Mouse (Mus musculus) hindbrain, postnatal 0 days (tissue): ENCODE measurements around the gene Cpt1b. TPM values are rescaled to one million over a fixed set of nuclear protein-coding genes. Genes with fewer than 3 reads are reported as not detected.

ENCODE experiments used
- ATAC-seq: fragments of 200-750 bp; cut with Nextera tagmentation; 2 replicates; pipeline ENCODE4 v1.8.0; 2017; ENCODE audit warnings: mild to moderate bottlenecking, moderate TSS enrichment, moderate library complexity
- DNase-seq: peaks from one replicate; pipeline ENCODE4 v3.0.0-alpha.2; 2015; ENCODE audit warnings: low spot score
- H3K27ac ChIP-seq: fragments of 300-500 bp; sonication (generic); 2 replicates; pipeline ENCODE4 v1.5.1; 2014; ENCODE audit warnings: mild to moderate bottlenecking
- H3K27me3 ChIP-seq: fragments of 300-500 bp; sonication (generic); 2 replicates; pipeline ENCODE4 v1.6.1; 2014; ENCODE audit warnings: low read length, mixed read lengths; ENCODE audit not compliant: insufficient read depth
- H3K36me3 ChIP-seq: fragments of 300-500 bp; sonication (generic); 2 replicates; pipeline ENCODE4 v1.6.1; 2014; ENCODE audit warnings: low read length, mixed read lengths; ENCODE audit not compliant: insufficient read depth
- H3K4me1 ChIP-seq: fragments of 300-500 bp; sonication (generic); 2 replicates; pipeline ENCODE4 v1.6.1; 2014; ENCODE audit warnings: antibody characterized with exemption, low read length, mixed read lengths; ENCODE audit not compliant: insufficient read depth
- H3K4me2 ChIP-seq: fragments of 300-500 bp; sonication (generic); 2 replicates; pipeline ENCODE4 v1.6.1; 2014; ENCODE audit warnings: low read depth, mild to moderate bottlenecking, low read length, moderate library complexity, mixed read lengths
- H3K4me3 ChIP-seq: fragments of 300-500 bp; sonication (generic); 2 replicates; pipeline ENCODE4 v1.5.1; 2014; ENCODE audit warnings: low read length
- H3K9ac ChIP-seq: fragments of 300-500 bp; sonication (generic); replicated peaks from 2 replicates; pipeline ENCODE4 v1.6.1; 2014; ENCODE audit warnings: mild to moderate bottlenecking, low read length, moderate library complexity, mixed read lengths
- H3K9me3 ChIP-seq: fragments of 300-500 bp; sonication (generic); 2 replicates; pipeline ENCODE4 v1.6.1; 2016; ENCODE audit warnings: low read length, mixed read lengths
- CTCF ChIP-seq: IDR thresholded peaks from 2 replicates; pipeline ENCODE4 v1.5.1; 2016; ENCODE audit warnings: antibody characterized with exemption, control low read depth, low read depth
- WGBS: fragments of 180-500 bp; shearing (Covaris S2); extraction: QIAGEN DNeasy Blood & Tissue Kit; methylation state at CpG from one replicate; pipeline ENCODE4 v1.1.7; 2014; 5-methylcytosine and 5-hydroxymethylcytosine counted together
- polyA plus RNA-seq: library from polyadenylated mRNA; unstranded; fragments of >200 nt; fragmentation: Nextera tagmentation; extraction: Ambion mirVana; gene quantifications from 2 replicates; pipeline ENCODE4 v1.2.1, GENCODE M21; 2015
- total RNA-seq: library from RNA; depleted of rRNA; stranded (reverse); fragments of >200 nt; gene quantifications from 2 replicates; pipeline ENCODE4 v1.2.3, GENCODE M21; 2014; rRNA removed

Gene Cpt1b
- 3.4 and 4.7 TPM in 2 replicates for total RNA-seq
- 1.6 and 2.4 TPM in 2 replicates for polyA plus RNA-seq

DNA sequence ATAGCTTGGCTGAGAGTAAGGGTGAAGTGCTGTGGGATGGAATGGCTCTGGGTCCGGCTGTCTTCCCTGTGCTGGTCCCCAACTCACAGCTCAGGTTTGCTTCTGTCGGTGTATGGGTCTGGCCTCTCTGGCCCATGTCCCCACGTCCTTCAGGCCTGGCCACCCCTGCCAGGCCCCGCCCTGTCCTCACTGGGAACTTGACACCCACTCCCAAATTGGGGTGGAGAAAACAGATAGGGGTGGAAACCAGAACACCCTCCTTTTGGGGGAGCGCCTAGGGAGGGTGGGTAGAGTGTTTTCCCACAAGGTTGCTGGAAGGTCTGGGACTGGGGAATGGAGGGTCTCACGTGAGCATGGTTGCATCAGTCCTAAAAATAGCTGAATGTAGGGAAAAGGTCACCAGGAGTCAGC is at the start of gene Cpt1b:
Gene Cpt1b (minus strand): TSS at position 153 of the 411 bp plus-strand sequence.
- Histone ChIP-seq H3K9ac (no peak within 1 kb of the TSS), H3K27ac (no peak within 1 kb of the TSS), H3K4me2 (no peak within 1 kb of the TSS), H3K4me1 (peaks cover 8% of the 10 kb centered on the region; the same call in 1 of the 2 replicates), H3K27me3 (no peaks in the 10 kb centered on the region), H3K9me3 (no peaks in the 10 kb centered on the region), H3K4me3 (no peak within 1 kb of the TSS), H3K36me3 (peaks cover 18% of the 10 kb centered on the region)
- WGBS, result 48% methylated on average over 6 of the region's 6 CpGs
- ATAC-seq (no peak), DNase-seq (no peak)
- TF ChIP-seq CTCF, result no peak

DNA sequence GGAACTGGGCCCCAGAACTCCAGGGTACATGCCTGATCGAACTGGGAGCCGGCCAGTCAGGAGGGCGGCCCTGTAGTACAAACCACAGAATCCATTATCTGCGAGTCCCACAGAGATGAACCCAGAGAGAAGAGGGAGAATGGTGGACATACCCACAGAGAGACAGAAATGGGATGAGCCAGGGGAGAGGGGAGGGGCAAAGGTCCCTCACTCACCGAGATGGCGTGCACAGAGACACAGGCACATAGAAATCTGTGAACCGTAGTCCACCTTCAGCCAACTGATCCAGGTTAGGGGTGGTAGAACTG is 49.6 kb upstream of the Cpt1b start:
- DNase-seq, result no peak
- Histone ChIP-seq H3K36me3 (no peaks in the 10 kb centered on the region), H3K27me3 (no peaks in the 10 kb centered on the region), H3K4me3 (peak overlapping the region; percentile 44), H3K9ac (peak overlapping the region; percentile 61), H3K9me3 (no peaks in the 10 kb centered on the region), H3K27ac (no peak overlapping the region), H3K4me1 (peaks cover 7% of the 10 kb centered on the region), H3K4me2 (peak overlapping the region; percentile 90)
- TF ChIP-seq CTCF, result no peak
- no peak for ATAC-seq
- WGBS, result 80% methylated on average over 7 of the region's 7 CpGs

DNA sequence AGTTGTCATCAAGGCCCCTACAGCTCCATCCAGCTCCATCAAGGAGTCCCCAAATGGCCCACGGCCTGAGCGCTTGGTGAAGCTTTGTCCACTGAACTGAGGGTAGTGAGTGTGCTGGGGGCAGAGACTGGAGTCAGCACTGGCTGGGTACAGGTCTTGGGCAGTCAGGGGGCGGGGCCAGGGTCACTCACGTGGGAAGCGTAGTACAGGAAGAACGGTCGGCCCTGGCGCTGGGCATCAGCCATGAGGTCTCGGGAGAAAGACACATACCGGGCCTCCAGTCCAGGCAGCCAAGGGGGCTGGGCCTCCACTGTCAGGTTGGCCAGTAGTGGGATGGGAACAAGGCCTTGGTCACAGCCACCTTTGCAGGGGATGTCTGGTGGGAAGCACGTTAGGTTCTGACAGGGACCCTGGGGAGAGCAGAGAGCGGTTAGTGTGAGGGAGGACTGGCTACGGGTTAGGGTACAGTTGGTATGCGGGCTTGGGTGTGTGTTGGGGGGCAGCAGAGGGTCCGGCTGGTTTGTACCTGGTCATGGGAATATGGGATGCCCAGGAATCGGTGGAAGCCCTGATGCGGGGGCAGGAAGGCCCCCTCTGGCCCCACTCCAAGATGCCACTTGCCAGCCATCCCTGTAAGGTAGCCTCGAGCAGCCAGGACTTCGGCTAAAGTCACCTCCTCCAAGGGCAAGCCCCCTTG is 49.1 kb upstream of the Cpt1b start:
- Histone ChIP-seq H3K4me3 (no peak overlapping the region), H3K36me3 (no peaks in the 10 kb centered on the region), H3K27ac (no peak overlapping the region), H3K4me2 (peak overlapping the region; percentile 90), H3K9ac (no peak overlapping the region; the same call in 1 of the 2 replicates), H3K4me1 (peaks cover 7% of the 10 kb centered on the region), H3K27me3 (no peaks in the 10 kb centered on the region), H3K9me3 (no peaks in the 10 kb centered on the region)
- TF ChIP-seq CTCF, result no peak
- 94% methylated on average over 19 of the region's 19 CpGs for WGBS
- DNase-seq (no peak), ATAC-seq (no peak)

DNA sequence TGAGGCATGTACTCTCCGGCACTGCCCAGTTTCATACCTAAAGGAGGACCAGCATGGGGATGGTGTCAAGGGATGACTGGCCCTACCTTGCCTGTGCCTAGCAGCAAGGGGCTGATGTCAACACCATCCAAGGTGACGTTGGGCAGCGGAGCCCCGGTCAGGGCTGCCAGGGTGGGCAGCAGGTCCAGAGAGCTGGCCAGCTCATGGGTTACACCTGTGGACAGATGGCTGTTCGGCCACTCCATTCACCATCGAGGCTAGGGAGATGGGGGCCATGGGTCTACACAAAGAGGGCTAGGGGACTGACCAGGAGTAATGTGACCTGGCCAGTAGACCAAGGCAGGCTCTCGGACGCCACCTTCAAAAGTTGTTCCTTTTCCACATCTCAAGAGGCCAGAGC is 48.3 kb upstream of the Cpt1b start:
- over 99% methylated on average over 8 of the region's 8 CpGs for WGBS
- no peak overlapping the region for H3K27ac ChIP-seq
- no peak overlapping the region for H3K4me2 ChIP-seq
- TF ChIP-seq CTCF, result no peak
- H3K4me3 ChIP-seq, result no peak overlapping the region
- no peaks in the 10 kb centered on the region for H3K36me3 ChIP-seq
- H3K4me1 ChIP-seq, result peaks cover 7% of the 10 kb centered on the region
- H3K9ac ChIP-seq, result no peak overlapping the region
- DNase-seq (no peak), ATAC-seq (no peak)
- H3K9me3 ChIP-seq, result no peaks in the 10 kb centered on the region
- no peaks in the 10 kb centered on the region for H3K27me3 ChIP-seq

DNA sequence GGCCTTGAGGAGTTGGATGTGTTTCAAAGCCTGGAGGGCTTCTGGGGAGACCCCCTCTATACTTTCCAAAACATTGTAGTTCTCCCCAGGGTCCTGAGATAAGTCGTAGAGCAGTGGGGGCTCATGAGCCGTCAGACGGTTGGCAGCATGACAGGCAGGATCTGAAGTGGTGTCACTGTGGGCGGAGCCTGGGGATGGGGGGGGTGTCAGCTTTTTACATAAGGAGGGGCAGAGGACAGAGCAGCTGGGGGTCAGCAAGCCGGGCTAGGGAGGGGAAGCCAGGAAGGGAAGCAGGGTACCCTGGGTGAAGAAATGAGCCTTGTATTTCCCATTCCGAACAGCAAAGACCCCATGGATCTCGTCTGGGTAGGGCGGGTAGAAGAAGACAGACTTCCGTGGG is 47.7 kb upstream of the Cpt1b start:
- no peak overlapping the region for H3K4me3 ChIP-seq
- no peaks in the 10 kb centered on the region for H3K36me3 ChIP-seq
- ATAC-seq (no peak), DNase-seq (no peak)
- H3K27ac ChIP-seq, result no peak overlapping the region
- no peak for TF ChIP-seq CTCF
- H3K9me3 ChIP-seq, result no peaks in the 10 kb centered on the region
- peaks cover 7% of the 10 kb centered on the region for H3K4me1 ChIP-seq
- no peak overlapping the region for H3K4me2 ChIP-seq
- WGBS, result 83% methylated on average over 9 of the region's 9 CpGs
- no peaks in the 10 kb centered on the region for H3K27me3 ChIP-seq
- no peak overlapping the region for H3K9ac ChIP-seq

DNA sequence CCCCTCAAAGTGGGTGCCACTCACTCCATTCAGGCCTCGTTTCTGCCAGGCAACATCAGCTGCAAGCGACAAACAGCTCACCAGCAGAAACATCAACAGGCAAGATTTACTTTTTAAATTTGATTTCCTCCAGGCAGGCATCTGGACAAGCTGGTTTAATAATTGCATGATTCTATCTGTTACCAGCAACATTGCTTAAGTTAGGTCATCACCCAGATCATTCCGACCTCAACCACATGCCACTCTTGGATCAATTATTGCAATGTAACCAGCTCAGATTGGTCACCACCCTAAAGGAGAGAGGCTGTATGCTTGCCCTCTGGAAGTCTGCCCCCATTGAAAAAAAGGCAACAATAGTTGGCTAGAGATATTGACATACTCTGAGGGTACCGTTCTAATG is 45.8 kb upstream of the Cpt1b start:
- Histone ChIP-seq H3K36me3 (no peaks in the 10 kb centered on the region), H3K4me2 (no peak overlapping the region), H3K27me3 (no peaks in the 10 kb centered on the region), H3K4me1 (peaks cover 7% of the 10 kb centered on the region), H3K4me3 (no peak overlapping the region), H3K9ac (no peak overlapping the region), H3K9me3 (no peaks in the 10 kb centered on the region), H3K27ac (no peak overlapping the region)
- ATAC-seq (no peak), DNase-seq (no peak)
- no peak for TF ChIP-seq CTCF
- 85% methylated on average over 4 of the region's 4 CpGs for WGBS

DNA sequence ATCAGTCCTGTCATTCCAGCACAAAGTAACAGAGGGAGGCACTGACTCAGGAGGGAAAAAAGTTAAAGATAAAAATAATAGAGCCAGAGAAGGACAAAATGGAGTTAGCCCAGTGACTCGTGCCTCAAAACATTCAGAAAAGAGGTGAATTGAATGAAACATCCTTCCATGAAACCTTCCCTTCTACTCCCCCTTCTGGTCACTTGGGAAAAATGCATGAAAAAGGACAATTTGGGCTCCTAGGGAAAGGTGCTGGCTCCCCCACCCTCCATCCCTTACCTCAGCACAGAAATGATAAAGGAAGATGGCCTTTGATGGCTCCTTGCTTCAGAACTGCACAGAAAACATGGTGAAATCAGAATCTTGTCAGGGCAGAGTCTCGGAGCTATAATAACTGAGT is 42.9 kb upstream of the Cpt1b start:
- no peak overlapping the region for H3K27ac ChIP-seq
- TF ChIP-seq CTCF, result peak; percentile 76
- H3K4me2 ChIP-seq, result no peak overlapping the region
- H3K36me3 ChIP-seq, result no peaks in the 10 kb centered on the region
- ATAC-seq (peak; percentile 38; the same call in 1 of the 2 replicates), DNase-seq (peak; percentile 73)
- no peak overlapping the region for H3K9ac ChIP-seq
- no peaks in the 10 kb centered on the region for H3K9me3 ChIP-seq
- H3K27me3 ChIP-seq, result no peaks in the 10 kb centered on the region
- 27% methylated on average over 2 of the region's 2 CpGs for WGBS
- H3K4me3 ChIP-seq, result no peak overlapping the region
- H3K4me1 ChIP-seq, result no peaks in the 10 kb centered on the region
